Mouse (Mus musculus) CH12.LX (cell line): ENCODE measurements around the gene Wdr47.
"Not testable (repeated sequence)": the region's sequence is repeated elsewhere in the genome, so short reads cannot be mapped to it uniquely, and the experiment has no call there.

ENCODE experiments used
- RAD21 ChIP-seq: IDR thresholded peaks from 2 replicates; pipeline ENCODE4 v1.6.1; 2011; ENCODE audit warnings: low read depth, mild to moderate bottlenecking, low read length, improper control_type of control experiment, moderate library complexity
- SMC3 ChIP-seq: IDR thresholded peaks from 2 replicates; pipeline ENCODE4 v1.6.1; 2011; ENCODE audit warnings: low read depth, low read length, improper control_type of control experiment
- TCF12 ChIP-seq: IDR thresholded peaks from 2 replicates; pipeline ENCODE4 v1.6.1; 2014; ENCODE audit warnings: low read depth, mild to moderate bottlenecking, inconsistent platforms, low read length, improper control_type of control experiment

DNA sequence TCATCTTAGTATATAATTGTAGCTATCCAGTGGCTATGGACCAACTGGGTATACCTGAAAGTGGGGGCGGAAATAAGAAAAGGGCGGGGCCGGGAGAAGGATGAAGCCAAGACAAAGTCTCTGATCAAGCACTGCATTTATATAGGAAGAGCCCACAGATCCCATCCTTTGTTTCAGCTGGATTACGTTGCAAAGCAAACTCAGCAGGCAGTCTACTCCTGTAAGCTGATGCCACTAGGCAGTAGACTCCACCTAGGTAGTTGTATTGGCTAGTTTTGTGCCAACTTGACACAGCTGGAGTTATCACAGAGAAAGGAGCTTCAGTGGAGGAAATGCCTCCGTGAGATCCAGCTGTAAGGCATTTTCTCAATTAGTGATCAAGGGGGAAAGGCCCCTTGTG lies 56.6 kb downstream of the Wdr47 start:
- not testable (repeated sequence) for TF ChIP-seq TCF12, RAD21, SMC3
